Mouse (Mus musculus) induced T-regulatory cell, adult 2 months (primary cell): ENCODE measurements around the gene Dnlz.
"Not testable (repeated sequence)": the region's sequence is repeated elsewhere in the genome, so short reads cannot be mapped to it uniquely, and the experiment has no call there.

Experiments used
- DNase-seq: peaks from one replicate; pipeline ENCODE4 v3.0.0-alpha.2; 2012; ENCODE audit warnings: low read depth

Dnlz gene

GRCm38 (mm10) chr2:26351358-26352290 is at the start of gene Dnlz:
Gene Dnlz, minus strand, starts transcription at chr2:26352110.
- DNase-seq, result peak; percentile 96

GRCm38 (mm10) chr2:26401023-26401422 is 49.1 kb upstream of the Dnlz start:
- no peak for DNase-seq

- DNase-seq, result no peak
Measured at GRCm38 (mm10) chr2:26400296-26400695, 48.4 kb upstream of the Dnlz start.

- DNase-seq, result no peak
Measured at GRCm38 (mm10) chr2:26399647-26400046, 47.7 kb upstream of the Dnlz start.

- DNase-seq, result no peak
Measured at GRCm38 (mm10) chr2:26398978-26399377, 47.1 kb upstream of the Dnlz start.

GRCm38 (mm10) chr2:26391617-26392016 is 39.7 kb upstream of the Dnlz start:
- no peak for DNase-seq

- DNase-seq, result no peak
Measured at GRCm38 (mm10) chr2:26390954-26391353, 39.0 kb upstream of the Dnlz start.

- DNase-seq, result peak; percentile 93
Measured at GRCm38 (mm10) chr2:26389154-26389690, 37.3 kb upstream of the Dnlz start, which contains the start of the genes Entr1 and Pmpca. Gene Entr1, minus strand, starts transcription at chr2:26389316. Gene Pmpca, plus strand, starts transcription at chr2:26389339.

- DNase-seq, result no peak
Measured at GRCm38 (mm10) chr2:26388682-26389153, 36.8 kb upstream of the Dnlz start.

- DNase-seq, result no peak
Measured at GRCm38 (mm10) chr2:26387713-26388112, 35.8 kb upstream of the Dnlz start.

- DNase-seq, result not testable (repeated sequence)
Measured at GRCm38 (mm10) chr2:26380871-26381270, 29.0 kb upstream of the Dnlz start.

- DNase-seq, result peak; percentile 92
Measured at GRCm38 (mm10) chr2:26380131-26380771, 28.3 kb upstream of the Dnlz start, which contains the start of gene Snapc4. Gene Snapc4, minus strand, starts transcription at chr2:26380653.

- no peak for DNase-seq
Measured at GRCm38 (mm10) chr2:26372396-26372795, 20.5 kb upstream of the Dnlz start.

GRCm38 (mm10) chr2:26368572-26368971 is 16.7 kb upstream of the Dnlz start:
- DNase-seq, result no peak

- no peak for DNase-seq
Measured at GRCm38 (mm10) chr2:26367911-26368310, 16.0 kb upstream of the Dnlz start.

- no peak for DNase-seq
Measured at GRCm38 (mm10) chr2:26364738-26365465, 13.0 kb upstream of the Dnlz start.

- DNase-seq, result no peak
Measured at GRCm38 (mm10) chr2:26363481-26363880, 11.6 kb upstream of the Dnlz start.

- no peak for DNase-seq
Measured at GRCm38 (mm10) chr2:26362991-26363390, 11.1 kb upstream of the Dnlz start.

GRCm38 (mm10) chr2:26360772-26361171 is 8.9 kb upstream of the Dnlz start, which contains the start of gene Card9:
Gene Card9, minus strand, starts transcription at chr2:26360918.
- no peak for DNase-seq

GRCm38 (mm10) chr2:26359983-26360382 is 8.1 kb upstream of the Dnlz start:
- no peak for DNase-seq

GRCm38 (mm10) chr2:26358667-26359320 is 6.9 kb upstream of the Dnlz start:
- no peak for DNase-seq
